Mouse (Mus musculus): Measurements from ENCODE around the gene Fam83c. TPM values are rescaled to one million over a fixed set of nuclear protein-coding genes. Genes with fewer than 3 reads are reported as not detected.

The Fam83c gene
- total RNA-seq, 2 experiments from 2014 or later: not detected

GRCm38 (mm10) chr2:155802761-155803160 is 31.9 kb downstream of the Fam83c start:
- DNase-seq (ENCODE audit: extremely low spot score in 1 of 2, low spot score in 1 of 2): no peak

- DNase-seq (ENCODE audit: extremely low spot score in 1 of 2, low spot score in 1 of 2): no peak
Observed at GRCm38 (mm10) chr2:155798613-155799012, 36.0 kb downstream of the Fam83c start.

- DNase-seq (ENCODE audit: extremely low spot score in 1 of 2, low spot score in 1 of 2): no peak
Observed at GRCm38 (mm10) chr2:155794674-155795445, 39.8 kb downstream of the Fam83c start.

GRCm38 (mm10) chr2:155792899-155793298 is 41.8 kb downstream of the Fam83c start:
- no peak for DNase-seq (ENCODE audit: extremely low spot score in 1 of 2, low spot score in 1 of 2)

GRCm38 (mm10) chr2:155787949-155788931 is 46.4 kb downstream of the Fam83c start:
- DNase-seq (ENCODE audit: extremely low spot score in 1 of 2, low spot score in 1 of 2): no peak

- no peak for DNase-seq (ENCODE audit: extremely low spot score in 1 of 2, low spot score in 1 of 2)
Observed at GRCm38 (mm10) chr2:155786905-155787304, 47.7 kb downstream of the Fam83c start.

GRCm38 (mm10) chr2:155784534-155784933 is 50.1 kb downstream of the Fam83c start:
- no peak for DNase-seq (ENCODE audit: extremely low spot score in 1 of 2, low spot score in 1 of 2)

GRCm38 (mm10) chr2:155779506-155779905 is 55.1 kb downstream of the Fam83c start:
- DNase-seq (ENCODE audit: extremely low spot score in 1 of 2, low spot score in 1 of 2): no peak

GRCm38 (mm10) chr2:155779066-155779465 is 55.6 kb downstream of the Fam83c start:
- no peak for DNase-seq (ENCODE audit: extremely low spot score in 1 of 2, low spot score in 1 of 2)

- no peak for DNase-seq (ENCODE audit: extremely low spot score in 1 of 2, low spot score in 1 of 2)
Observed at GRCm38 (mm10) chr2:155778004-155778403, 56.6 kb downstream of the Fam83c start.

GRCm38 (mm10) chr2:155777688-155777985 is 57.0 kb downstream of the Fam83c start:
- DNase-seq (ENCODE audit: extremely low spot score in 1 of 2, low spot score in 1 of 2): no peak

Other genes starting within 250 kb of the Fam83c start
- gene Gss, start 242.0 kb downstream of the Fam83c start, total RNA-seq (2021): 10 to 100 TPM; 22.6 to 26.5 TPM
- 1 to 10 TPM; 2.7 to 3.7 TPM for gene Myh7b, start 223.6 kb downstream of the Fam83c start, total RNA-seq (2021)
- 100 to 1,000 TPM; 161 to 163 TPM for gene Trpc4ap, start 142.5 kb downstream of the Fam83c start, total RNA-seq (2021)
- gene Edem2, start 105.4 kb downstream of the Fam83c start, total RNA-seq (2021): 10 to 100 TPM; 19.8 to 22.9 TPM
- not detected for gene Gm17581, start 99.0 kb downstream of the Fam83c start, total RNA-seq (2021)
- under 1 TPM; 0.71 to 0.96 TPM for gene Procr, start 83.7 kb downstream of the Fam83c start, total RNA-seq (2021)
- gene Mmp24, start 59.5 kb downstream of the Fam83c start, total RNA-seq (2021): 10 to 100 TPM; 43.5 to 43.6 TPM
- gene BC029722, start 15.4 kb downstream of the Fam83c start, total RNA-seq (2021): 10 to 100 TPM; 52.8 to 60.0 TPM
- gene Eif6, start 7.9 kb downstream of the Fam83c start, total RNA-seq (2021): 10 to 100 TPM; 59.0 to 75.7 TPM
- 10 to 100 TPM; 60.8 to 74.1 TPM for gene Uqcc1, start 95.5 kb upstream of the Fam83c start, total RNA-seq (2021)
- not detected for gene Gm15557, start 105.9 kb upstream of the Fam83c start, total RNA-seq (2021)
- gene Gdf5, start 110.5 kb upstream of the Fam83c start, total RNA-seq (2021): under 1 TPM in 1 of 2 experiments, not detected in 1; 0.10 TPM
- gene Cep250, start 121.6 kb upstream of the Fam83c start, total RNA-seq (2021): 10 to 100 TPM; 14.3 to 18.9 TPM
- gene 6430550D23Rik, start 173.1 kb upstream of the Fam83c start, total RNA-seq (2021): 1 to 10 TPM; 1.8 to 2.6 TPM
- gene Ergic3, start 173.2 kb upstream of the Fam83c start, total RNA-seq (2021): 100 to 1,000 TPM; 174 to 223 TPM
- gene Fer1l4, start 218.1 kb upstream of the Fam83c start, total RNA-seq (2021): not detected
- gene Spag4, start 230.3 kb upstream of the Fam83c start, total RNA-seq (2021): 1 to 10 TPM; 3.9 to 4.2 TPM